8 mouse cellular contexts compared by ENCODE assay signal in genomic region chr11:4638261-4638660, GRCm38 (mm10). TPM values are rescaled to one million over a fixed set of nuclear protein-coding genes. Genes with fewer than 3 reads are reported as not detected.
DNase-seq lines count a peak whose midpoint lies in the region; ATAC-seq and TF ChIP-seq lines count a peak whose summit lies in the region.

No protein-coding gene starts in this region.

- TF ChIP-seq CTCF in heart, postnatal 0 days (IDR thresholded peaks at IDR 0.05; ENCODE audit: low read depth), result no peak

- H3K36me3 ChIP-seq in heart, postnatal 0 days (replicated peaks; ENCODE audit: control insufficient read depth, insufficient read depth, low read length), result 0 out of 2 replicates have a peak, but pooled peaks cover 4% of the 10 kb centered on the region
- peaks cover 16% of the 10 kb centered on the region for H3K36me3 ChIP-seq in hindbrain, embryonic 12.5 days
- H3K36me3 ChIP-seq in midbrain, embryonic 11.5 days (ENCODE audit: control insufficient read depth, insufficient read depth, low read length), result no peaks in the 10 kb centered on the region; the same call in 1 of the 2 replicates

- H3K9me3 ChIP-seq in heart, postnatal 0 days (replicated peaks; ENCODE audit: control insufficient read depth, low read length), result no peaks in the 10 kb centered on the region
- H3K9me3 ChIP-seq in hindbrain, embryonic 12.5 days (replicated peaks), result no peaks in the 10 kb centered on the region
- no peaks in the 10 kb centered on the region for H3K9me3 ChIP-seq in midbrain, embryonic 11.5 days (ENCODE audit: control insufficient read depth, low read length)

- intact Hi-C loops in heart, postnatal 14 days (cut with DNase I), result loop anchor here (5.0 kb wide), 2 partner anchors 46 to 116 kb away; partner anchors contain the start of gene Mtmr3

- peak overlapping the region; percentile 74 for H3K9ac ChIP-seq in heart, postnatal 0 days (replicated peaks; ENCODE audit: low read depth, low read length)
- peak overlapping the region; percentile 79 for H3K9ac ChIP-seq in hindbrain, embryonic 12.5 days
- peak overlapping the region; percentile 79 for H3K9ac ChIP-seq in midbrain, embryonic 11.5 days (ENCODE audit: low read length)

- no peak for ATAC-seq in heart, postnatal 0 days (ENCODE audit: insufficient read depth, low read depth)
- peak; percentile 53 for ATAC-seq in hindbrain, embryonic 12.5 days (ENCODE audit: low FRiP score)
- ATAC-seq in midbrain, embryonic 11.5 days (ENCODE audit: low FRiP score), result peak; percentile 31; the same call in 1 of the 2 replicates
- no peak for ATAC-seq in granulocyte monocyte progenitor cell, adult 5-6 weeks (replicated peaks; ENCODE audit: poor library complexity, severe bottlenecking)

- 12% methylated on average over 7 of the region's 7 CpGs for WGBS in heart, postnatal 0 days
- 35% methylated on average over 7 of the region's 7 CpGs for WGBS in hindbrain, embryonic 12.5 days
- WGBS in midbrain, embryonic 11.5 days, result 38% methylated on average over 7 of the region's 7 CpGs

- no peaks in the 10 kb centered on the region for H3K27me3 ChIP-seq in heart, postnatal 0 days (ENCODE audit: control insufficient read depth, insufficient read depth, low read length)
- H3K27me3 ChIP-seq in hindbrain, embryonic 12.5 days, result no peaks in the 10 kb centered on the region
- H3K27me3 ChIP-seq in midbrain, embryonic 11.5 days (ENCODE audit: control insufficient read depth, insufficient read depth, low read length), result no peaks in the 10 kb centered on the region

- H3K4me1 ChIP-seq in heart, postnatal 0 days (ENCODE audit: control insufficient read depth, insufficient read depth), result peaks cover 11% of the 10 kb centered on the region
- peaks cover 13% of the 10 kb centered on the region for H3K4me1 ChIP-seq in hindbrain, embryonic 12.5 days
- H3K4me1 ChIP-seq in midbrain, embryonic 11.5 days (ENCODE audit: control insufficient read depth, insufficient read depth, low read length), result peaks cover 6% of the 10 kb centered on the region

- peak overlapping the region; percentile 85 for H3K27ac ChIP-seq in heart, postnatal 0 days (ENCODE audit: low read depth)
- H3K27ac ChIP-seq in hindbrain, embryonic 12.5 days, result no peak overlapping the region
- no peak overlapping the region for H3K27ac ChIP-seq in midbrain, embryonic 11.5 days (ENCODE audit: low read depth, low read length)

- H3K4me2 ChIP-seq in heart, postnatal 0 days (ENCODE audit: low read depth, low read length), result peak overlapping the region; percentile 92
- peak overlapping the region; percentile 86 for H3K4me2 ChIP-seq in hindbrain, embryonic 12.5 days (replicated peaks)
- H3K4me2 ChIP-seq in midbrain, embryonic 11.5 days, result peak overlapping the region; percentile 65

- H3K4me3 ChIP-seq in heart, postnatal 0 days (ENCODE audit: low read depth, low read length), result peak overlapping the region; percentile 95
- peak overlapping the region; percentile 86 for H3K4me3 ChIP-seq in hindbrain, embryonic 12.5 days
- peak overlapping the region; percentile 77 for H3K4me3 ChIP-seq in midbrain, embryonic 11.5 days (ENCODE audit: low read depth, low read length)

- no peak for DNase-seq in heart, postnatal 0 days (ENCODE audit: low spot score)
- DNase-seq in heart, postnatal 14 days, result no peak
- peak; percentile 21 for DNase-seq in NIH3T3 (ENCODE audit: low read depth)
- no peak for DNase-seq in midbrain, embryonic 11.5 days (ENCODE audit: low spot score, missing footprints)
- no peak for DNase-seq in layer of hippocampus, adult 9-11 months
- DNase-seq in spleen, postnatal 4 days (ENCODE audit: low spot score in 2 of 2), result no peak

- TF ChIP-seq EP300 in heart, postnatal 0 days (IDR thresholded peaks at IDR 0.05; ENCODE audit: low read depth), result no peak

RNA-seq across cellular contexts. Expression of gene Ascc2, which starts 0.7 kb away (rescaled TPM):
- total RNA-seq in heart, postnatal 0 days (2014; rRNA removed; ENCODE audit: low replicate concordance), result 13.6 and 15.2 TPM in 2 replicates
- 10.1 and 10.6 TPM in 2 replicates for polyA plus RNA-seq in heart, postnatal 0 days (2015; fragmentation: Nextera tagmentation; extraction: Ambion mirVana)
- total RNA-seq in heart, postnatal 14 days (2021), result 10 to 100 TPM; 14.1 to 14.9 TPM
- polyA plus RNA-seq in hindbrain, embryonic 12.5 days (2016; fragmentation: Nextera tagmentation; extraction: Ambion mirVana), result 30.4 and 35.5 TPM in 2 replicates
- 30.5 and 33.4 TPM in 2 replicates for polyA plus RNA-seq in midbrain, embryonic 11.5 days (2014; fragmentation: Nextera tagmentation; extraction: Ambion mirVana)
- 36.3 and 36.4 TPM in 2 replicates for total RNA-seq in granulocyte monocyte progenitor cell, adult 5-6 weeks (2014; fragmentation: Nextera tagmentation)
- 23.1 and 23.7 TPM in 2 replicates for total RNA-seq in granulocyte monocyte progenitor cell, adult 5-6 weeks (2017)

RNA-seq across cellular contexts. Expression of gene Gm11032, which starts 18.4 kb away (rescaled TPM):
- not detected in 2 replicates for total RNA-seq in heart, postnatal 0 days (2014; rRNA removed; ENCODE audit: low replicate concordance)
- polyA plus RNA-seq in heart, postnatal 0 days (2015; fragmentation: Nextera tagmentation; extraction: Ambion mirVana), result not detected in 2 replicates
- total RNA-seq in heart, postnatal 14 days (2021), result not detected
- not detected in 2 replicates for polyA plus RNA-seq in hindbrain, embryonic 12.5 days (2016; fragmentation: Nextera tagmentation; extraction: Ambion mirVana)
- not detected in 2 replicates for polyA plus RNA-seq in midbrain, embryonic 11.5 days (2014; fragmentation: Nextera tagmentation; extraction: Ambion mirVana)
- total RNA-seq in granulocyte monocyte progenitor cell, adult 5-6 weeks (2014; fragmentation: Nextera tagmentation), result not detected in 2 replicates
- total RNA-seq in granulocyte monocyte progenitor cell, adult 5-6 weeks (2017), result not detected in 2 replicates

RNA-seq across cellular contexts. Expression of gene Mtmr3, which starts 43.6 kb away (rescaled TPM):
- 53.3 and 68.2 TPM in 2 replicates for total RNA-seq in heart, postnatal 0 days (2014; rRNA removed; ENCODE audit: low replicate concordance)
- 14.2 and 15.1 TPM in 2 replicates for polyA plus RNA-seq in heart, postnatal 0 days (2015; fragmentation: Nextera tagmentation; extraction: Ambion mirVana)
- 10 to 100 TPM; 48.7 to 50.7 TPM for total RNA-seq in heart, postnatal 14 days (2021)
- 47.8 TPM in 2 replicates for polyA plus RNA-seq in hindbrain, embryonic 12.5 days (2016; fragmentation: Nextera tagmentation; extraction: Ambion mirVana)
- polyA plus RNA-seq in midbrain, embryonic 11.5 days (2014; fragmentation: Nextera tagmentation; extraction: Ambion mirVana), result 28.6 and 32.5 TPM in 2 replicates
- total RNA-seq in granulocyte monocyte progenitor cell, adult 5-6 weeks (2014; fragmentation: Nextera tagmentation), result 47.6 and 48.6 TPM in 2 replicates
- total RNA-seq in granulocyte monocyte progenitor cell, adult 5-6 weeks (2017), result 57.7 and 76.1 TPM in 2 replicates

Comparison
In these comparisons a context has a peak if more than half of its experiments do, and no peak if none do; other contexts are left out.
1. ATAC-seq: peak in hindbrain, embryonic 12.5 days (single experiment) and midbrain, embryonic 11.5 days (single experiment); none in heart, postnatal 0 days (single experiment) and granulocyte monocyte progenitor cell, adult 5-6 weeks (single experiment).
2. Peak in every context shown above with its lines, with median percentiles within 50 percentile points of each other: H3K4me2 ChIP-seq, H3K4me3 ChIP-seq and H3K9ac ChIP-seq.